Mouse (Mus musculus) macrophage (primary cell): ENCODE measurements at regions not wholly inside any gene's neighbourhood (a gene's known extent, or its start where the extent isn't known, plus 50 kb on each side); places are given as distances from the start of the nearest gene placed in this dataset.
"Not testable (repeated sequence)": the region's sequence is repeated elsewhere in the genome, so short reads cannot be mapped to it uniquely, and the experiment has no call there.

ENCODE experiments used
- H3K27ac ChIP-seq: fragments of 350-480 bp; formaldehyde crosslinking; 2 replicates; pipeline ENCODE4 v1.9.0; 2021
- H3K36me3 ChIP-seq: fragments of 350-480 bp; formaldehyde crosslinking; 2 replicates; pipeline ENCODE4 v1.9.0; 2021; ENCODE audit errors: inconsistent target
- H3K4me3 ChIP-seq: fragments of 350-480 bp; formaldehyde crosslinking; 2 replicates; pipeline ENCODE4 v1.9.0; 2021; ENCODE audit errors: inconsistent target
- H3K79me2 ChIP-seq: fragments of 350-480 bp; formaldehyde crosslinking; 2 replicates; pipeline ENCODE4 v1.9.0; 2021; ENCODE audit errors: inconsistent target
- WGBS: methylation state at CpG from one replicate; pipeline ENCODE4 v1.1.7; 2026; ENCODE audit warnings: inconsistent platforms; ENCODE audit not compliant: missing documents; 5-methylcytosine and 5-hydroxymethylcytosine counted together

DNA sequence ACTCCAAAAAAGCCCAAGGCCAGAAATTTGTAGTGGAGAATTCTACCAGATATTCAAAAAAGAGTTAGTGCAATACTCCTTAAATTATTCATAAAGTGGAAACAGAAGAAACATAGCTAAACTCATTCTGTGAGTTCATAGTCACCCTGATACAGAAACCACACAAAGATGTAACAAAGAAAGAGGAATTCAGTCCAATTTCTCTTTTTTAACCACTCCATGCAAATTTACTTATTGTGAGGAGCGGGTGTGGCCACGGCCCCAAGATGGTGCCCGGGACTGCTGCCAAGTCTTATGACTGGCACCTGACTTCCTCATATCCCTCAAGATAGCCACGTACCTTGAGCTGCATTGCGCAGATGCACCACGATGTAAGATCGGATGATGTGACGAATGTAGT is 206.4 kb upstream of the Vmn1r3 start:
- not testable (repeated sequence) for H3K79me2 ChIP-seq, H3K27ac ChIP-seq, H3K36me3 ChIP-seq, H3K4me3 ChIP-seq
- WGBS, result 56% methylated on average over 5 of the region's 8 CpGs

DNA sequence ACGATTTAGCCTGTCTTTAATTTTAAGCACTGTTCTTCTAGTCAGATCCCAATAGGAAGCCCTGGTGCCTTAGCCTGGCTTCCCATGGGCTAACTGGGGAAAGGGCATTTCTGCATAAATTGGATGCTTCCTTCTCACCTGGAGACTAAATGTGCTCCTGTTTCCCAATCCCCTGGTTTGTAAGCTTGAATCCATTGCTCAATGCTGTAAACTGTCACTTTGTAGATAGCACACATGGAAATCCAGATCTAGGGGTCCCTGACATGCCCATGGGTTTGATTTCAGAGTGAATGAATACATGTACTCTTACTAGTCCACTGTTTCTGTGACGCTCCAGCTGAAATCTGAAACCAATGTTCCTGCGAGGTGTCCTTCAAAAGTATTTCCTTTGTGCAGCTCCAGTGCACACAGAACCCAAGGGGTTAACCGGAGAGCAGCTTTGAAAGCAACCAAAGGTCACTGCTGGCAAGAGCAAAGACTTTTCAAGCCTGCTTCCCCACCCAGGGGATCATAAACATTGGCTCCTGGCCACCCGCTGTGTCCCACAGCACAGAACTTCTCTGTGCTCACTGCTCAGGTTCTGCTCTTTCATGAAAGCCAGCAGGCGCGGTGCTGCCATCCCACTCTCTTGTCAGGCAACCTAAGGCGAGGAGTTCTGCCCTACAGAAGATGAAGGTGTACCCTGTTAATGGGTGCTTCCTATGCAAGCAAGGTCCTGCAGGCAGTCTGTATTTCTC is 188.0 kb upstream of the Vmn1r3 start:
- H3K27ac ChIP-seq, result not testable (repeated sequence)
- 76% methylated on average over 7 of the region's 8 CpGs for WGBS

DNA sequence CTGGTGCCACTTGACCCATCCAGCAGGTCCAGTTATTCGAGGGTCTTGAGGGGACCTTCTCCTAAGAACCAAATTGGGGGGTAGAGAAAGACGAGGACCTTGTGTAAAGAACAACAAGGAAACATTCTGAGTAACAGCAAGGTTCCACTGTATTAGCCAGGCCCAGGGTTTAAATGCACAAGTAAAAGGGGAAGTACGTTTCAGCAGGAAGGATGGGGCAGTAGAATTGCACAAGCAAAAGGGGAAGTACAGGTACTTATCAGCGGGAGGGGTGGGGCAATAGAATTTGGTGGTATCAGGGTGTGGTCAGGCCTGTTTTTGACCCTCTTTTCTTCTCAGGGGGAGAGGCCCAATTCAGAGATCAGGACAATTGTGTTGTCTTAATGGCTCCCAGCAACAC is 182.9 kb upstream of the Vmn1r3 start:
- H3K27ac ChIP-seq, H3K36me3 ChIP-seq, H3K79me2 ChIP-seq, H3K4me3 ChIP-seq: not testable (repeated sequence)
- 60% methylated on average over 4 of the region's 4 CpGs for WGBS

More for the DNA sequence above, 188.0 kb upstream of the Vmn1r3 start:
- H3K4me3 ChIP-seq, H3K79me2 ChIP-seq, H3K36me3 ChIP-seq: not testable (repeated sequence)

DNA sequence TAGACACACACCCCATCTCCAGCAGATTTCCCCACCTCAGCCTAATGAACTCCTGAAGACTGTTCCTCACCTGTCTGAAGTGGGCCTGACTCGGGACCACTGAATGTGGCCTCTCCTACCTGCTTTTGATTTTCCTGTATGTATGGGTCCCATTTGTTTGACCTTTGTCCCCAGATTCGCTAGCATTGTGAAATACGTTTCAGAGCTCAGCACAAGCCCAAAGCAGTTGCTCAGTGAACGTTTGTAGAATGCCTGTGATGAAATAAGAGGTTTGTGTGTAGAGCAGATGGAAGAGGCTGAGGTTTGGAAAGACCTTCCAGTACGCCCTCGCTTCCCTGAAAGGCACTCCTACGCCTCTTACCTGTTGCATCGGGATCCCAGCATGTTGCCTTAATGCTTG is 158.3 kb upstream of the Vmn1r3 start:
- H3K27ac ChIP-seq, H3K79me2 ChIP-seq, H3K4me3 ChIP-seq, H3K36me3 ChIP-seq: not testable (repeated sequence)
- WGBS, result 88% methylated on average over 8 of the region's 8 CpGs

DNA sequence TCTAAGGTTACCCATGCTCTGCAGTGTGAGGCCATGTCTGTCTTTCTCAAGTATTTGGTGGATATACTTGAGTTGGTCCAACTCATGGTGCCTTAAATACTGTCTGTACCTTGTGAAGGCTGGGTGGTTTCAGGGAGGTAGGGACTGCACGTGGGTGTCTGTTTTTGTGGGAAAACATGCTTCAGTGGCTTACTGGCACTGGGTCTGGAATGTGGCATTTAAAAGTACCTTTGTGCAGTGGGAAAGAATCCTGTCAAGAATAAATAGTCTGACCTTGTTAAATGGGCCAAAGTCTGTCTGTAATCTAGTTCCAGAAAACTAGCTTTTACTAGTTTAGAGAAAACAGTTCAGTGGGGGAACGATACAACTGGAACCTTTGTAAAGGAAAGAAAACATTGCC is 157.5 kb upstream of the Vmn1r3 start:
- H3K4me3 ChIP-seq, H3K36me3 ChIP-seq, H3K79me2 ChIP-seq, H3K27ac ChIP-seq: not testable (repeated sequence)
- WGBS, result 100% methylated on average over 1 of the region's 2 CpGs

DNA sequence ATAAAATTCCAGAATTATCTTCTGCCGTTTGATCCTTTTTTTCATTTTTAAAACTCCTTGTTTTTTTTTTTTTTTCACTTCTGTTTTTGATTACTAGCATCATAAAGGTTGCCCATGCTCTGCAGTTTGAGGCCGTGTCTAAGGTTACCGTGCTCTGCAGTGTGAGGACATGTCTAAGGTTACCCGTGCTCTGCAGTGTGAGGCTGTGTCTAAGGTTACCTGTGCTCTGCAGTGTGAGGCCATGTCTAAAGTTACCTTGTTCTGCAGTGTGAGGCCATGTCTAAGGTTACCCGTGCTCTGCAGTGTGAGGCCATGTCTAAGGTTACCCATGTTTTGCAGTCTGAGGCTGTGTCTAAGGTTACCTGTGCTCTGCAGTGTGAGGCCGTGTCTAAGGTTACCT is 157.0 kb upstream of the Vmn1r3 start:
- H3K27ac ChIP-seq, H3K4me3 ChIP-seq, H3K36me3 ChIP-seq, H3K79me2 ChIP-seq: not testable (repeated sequence)
- WGBS, result 95% methylated on average over 6 of the region's 6 CpGs
